Mouse (Mus musculus): Measurements from ENCODE around the gene Ssr2. TPM values are rescaled to one million over a fixed set of nuclear protein-coding genes. Genes with fewer than 3 reads are reported as not detected.
"Not testable (repeated sequence)": the region's sequence is repeated elsewhere in the genome, so short reads cannot be mapped to it uniquely, and the experiment has no call there.

Gene Ssr2
- total RNA-seq, 2 experiments from 2014 or later = 90.2 to 90.3 TPM

DNA sequence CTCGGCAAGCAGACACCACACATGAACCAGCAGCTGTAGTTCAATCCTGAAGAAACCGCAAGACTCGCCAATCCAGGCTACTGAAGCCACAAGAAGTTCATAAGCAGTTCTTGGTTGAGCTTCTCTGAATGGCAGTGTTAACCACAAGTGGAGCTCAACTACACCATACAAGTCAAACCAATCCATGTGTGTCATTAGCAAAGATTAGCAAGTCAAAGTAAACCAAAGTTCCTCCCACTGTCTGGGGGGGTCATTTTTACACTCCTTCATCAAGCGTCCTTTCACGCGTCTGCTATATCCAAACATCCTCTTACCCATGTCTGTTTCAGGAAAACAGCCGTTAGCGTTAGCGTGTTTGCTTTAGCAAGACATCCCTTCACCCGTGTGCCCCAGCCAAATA is 5.3 kb upstream of the Ssr2 start:
- intact Hi-C loops (cut with DNase I) = no loop called here
- DNase-seq (ENCODE audit: extremely low spot score in 1 of 2, low spot score in 2 of 2) = no peak
- no peak for TF ChIP-seq CTCF (IDR thresholded peaks at IDR 0.05)
- Histone ChIP-seq H3K4me3 (no peak overlapping the region), H3K27ac (no peak overlapping the region)

DNA sequence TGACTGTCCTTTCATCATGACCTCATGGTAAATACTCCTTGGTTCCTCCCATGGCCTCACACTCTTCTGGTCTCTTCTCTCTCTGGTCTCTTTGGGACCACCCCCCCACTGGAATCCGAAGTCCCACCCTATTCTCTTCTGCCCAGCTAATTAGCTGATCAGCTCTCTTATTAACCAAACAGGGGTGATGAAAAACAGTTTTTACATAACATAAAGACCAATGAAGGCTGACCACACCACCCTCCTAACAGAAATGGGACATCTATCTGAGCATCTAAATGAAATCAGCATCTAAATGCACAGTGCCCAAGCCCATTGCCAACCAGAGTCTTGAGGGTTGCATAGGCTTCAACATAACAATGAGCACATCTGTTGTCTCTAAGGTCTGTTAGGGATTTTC is 3.8 kb upstream of the Ssr2 start:
- H3K27ac ChIP-seq = no peak overlapping the region
- no peak overlapping the region for H3K4me3 ChIP-seq
- intact Hi-C loops (cut with DNase I) = no loop called here
- DNase-seq (ENCODE audit: extremely low spot score in 1 of 2, low spot score in 2 of 2) = no peak
- TF ChIP-seq CTCF (IDR thresholded peaks at IDR 0.05) = no peak

DNA sequence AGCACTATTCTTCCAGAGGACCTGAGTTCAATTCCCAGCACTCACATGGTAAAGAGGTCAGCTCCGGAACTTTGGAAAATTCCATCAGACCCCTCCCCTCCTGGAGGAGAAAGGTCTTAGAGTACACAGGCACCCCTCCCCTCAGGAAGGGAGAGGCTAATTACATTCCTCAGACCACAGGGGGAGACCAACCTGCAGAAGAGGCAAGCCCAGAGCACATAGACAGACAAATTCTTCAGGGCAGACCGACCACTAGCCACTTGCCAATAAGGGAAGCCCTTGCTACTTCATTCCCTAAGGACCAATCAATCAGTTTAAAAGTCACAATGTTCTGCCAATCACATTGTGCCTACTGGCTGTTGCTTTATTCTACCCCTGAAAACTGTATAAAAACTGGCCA is 2.8 kb upstream of the Ssr2 start:
- Histone ChIP-seq H3K4me3 (no peak overlapping the region), H3K27ac (no peak overlapping the region)
- intact Hi-C loops (cut with DNase I) = no loop called here
- no peak for TF ChIP-seq CTCF (IDR thresholded peaks at IDR 0.05)
- no peak for DNase-seq (ENCODE audit: extremely low spot score in 1 of 2, low spot score in 2 of 2)

DNA sequence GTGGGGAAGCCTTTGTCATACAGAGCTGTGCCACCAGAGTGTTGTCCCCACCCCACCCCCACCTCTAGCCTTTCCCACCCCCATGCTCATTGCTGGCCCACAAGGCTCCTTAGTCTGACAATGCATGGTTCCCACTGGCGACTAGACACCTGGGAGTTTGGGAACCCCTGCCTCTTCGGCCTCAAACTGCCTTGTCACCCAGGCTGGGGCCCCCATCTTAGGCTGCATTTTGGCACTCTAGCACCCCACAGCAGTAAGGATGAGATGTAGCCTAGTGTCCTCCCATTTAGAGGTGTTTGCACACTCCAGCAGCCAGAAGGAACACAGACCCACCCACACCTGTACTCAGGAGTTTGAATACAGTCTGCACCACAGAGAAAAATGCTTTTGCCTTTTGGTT is 1.9 kb upstream of the Ssr2 start:
- H3K4me3 ChIP-seq = no peak overlapping the region
- intact Hi-C loops (cut with DNase I) = no loop called here
- DNase-seq (ENCODE audit: extremely low spot score in 1 of 2, low spot score in 2 of 2) = no peak
- H3K27ac ChIP-seq = no peak overlapping the region
- TF ChIP-seq CTCF (IDR thresholded peaks at IDR 0.05) = no peak

DNA sequence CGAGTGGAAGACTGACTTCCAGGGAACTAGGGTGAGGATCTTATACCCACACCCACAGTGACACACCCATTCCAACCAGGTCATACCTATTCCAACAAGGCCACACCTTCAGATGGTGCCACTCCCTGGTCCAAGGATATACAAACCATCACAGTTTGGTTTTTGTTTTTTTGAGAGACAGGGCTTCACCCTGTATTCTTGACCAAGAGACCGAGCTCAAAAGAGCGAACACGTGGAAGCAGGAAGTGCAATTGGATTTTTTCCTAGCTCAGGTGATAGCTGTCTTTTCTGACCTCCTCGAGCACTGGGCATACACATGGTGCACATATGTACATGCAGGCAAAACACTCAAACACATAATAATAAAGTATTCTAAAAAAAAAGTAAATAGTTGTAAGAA is 2.2 kb downstream of the Ssr2 start:
- H3K27ac ChIP-seq; intact Hi-C loops (cut with DNase I); DNase-seq (ENCODE audit: extremely low spot score in 1 of 2, low spot score in 2 of 2); H3K4me3 ChIP-seq: not testable (repeated sequence)

DNA sequence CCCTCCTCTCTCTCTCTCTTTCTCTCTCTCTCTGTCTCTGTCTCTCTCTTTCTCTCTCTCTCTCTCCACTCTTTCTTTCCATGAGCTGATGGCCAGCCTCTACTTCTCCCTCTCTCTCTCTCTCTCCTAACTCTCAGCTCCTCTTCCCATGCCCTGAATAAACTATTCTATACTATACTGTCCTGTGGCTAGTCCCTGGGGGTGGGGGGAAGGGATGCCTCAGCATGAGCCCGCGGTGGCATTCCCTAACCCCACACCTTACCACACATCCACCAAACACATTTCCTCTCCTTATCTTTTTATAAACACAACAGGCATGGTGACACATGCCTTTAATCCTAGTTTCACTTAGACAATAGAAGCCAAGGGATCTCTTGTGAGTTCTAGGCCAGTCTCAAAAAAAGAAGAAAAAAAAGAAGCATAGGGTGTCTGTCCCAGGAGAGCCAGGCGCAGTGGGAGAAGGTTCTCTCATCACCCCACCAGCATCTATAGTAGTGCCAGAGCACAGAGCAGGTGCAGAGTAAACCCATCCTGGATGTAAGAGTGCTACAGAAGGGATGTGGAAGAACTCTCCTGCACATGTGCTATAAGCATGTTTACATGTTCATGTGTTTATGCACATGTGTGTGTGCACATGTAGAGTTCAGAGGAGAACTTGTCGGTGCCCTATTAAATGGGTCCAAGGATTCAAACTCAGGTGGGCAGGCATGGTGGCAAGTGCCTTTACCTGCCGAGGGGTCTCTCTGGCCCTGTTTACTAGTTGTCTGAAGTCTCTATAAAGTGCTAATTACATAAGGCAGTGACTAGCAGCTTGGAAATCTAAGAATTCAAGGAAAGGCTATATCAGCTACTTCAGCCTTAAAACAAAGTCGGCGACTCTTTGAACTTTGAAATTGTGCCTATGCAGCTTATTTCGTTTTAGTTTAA is 3.1 kb downstream of the Ssr2 start:
- intact Hi-C loops (cut with DNase I) = no loop called here
- no peak for TF ChIP-seq CTCF (IDR thresholded peaks at IDR 0.05)
- H3K27ac ChIP-seq = peak overlapping the region; percentile 75; the same call in 1 of the 2 replicates
- H3K4me3 ChIP-seq = peak overlapping the region; percentile 92
- DNase-seq (ENCODE audit: extremely low spot score in 1 of 2, low spot score in 2 of 2) = no peak

DNA sequence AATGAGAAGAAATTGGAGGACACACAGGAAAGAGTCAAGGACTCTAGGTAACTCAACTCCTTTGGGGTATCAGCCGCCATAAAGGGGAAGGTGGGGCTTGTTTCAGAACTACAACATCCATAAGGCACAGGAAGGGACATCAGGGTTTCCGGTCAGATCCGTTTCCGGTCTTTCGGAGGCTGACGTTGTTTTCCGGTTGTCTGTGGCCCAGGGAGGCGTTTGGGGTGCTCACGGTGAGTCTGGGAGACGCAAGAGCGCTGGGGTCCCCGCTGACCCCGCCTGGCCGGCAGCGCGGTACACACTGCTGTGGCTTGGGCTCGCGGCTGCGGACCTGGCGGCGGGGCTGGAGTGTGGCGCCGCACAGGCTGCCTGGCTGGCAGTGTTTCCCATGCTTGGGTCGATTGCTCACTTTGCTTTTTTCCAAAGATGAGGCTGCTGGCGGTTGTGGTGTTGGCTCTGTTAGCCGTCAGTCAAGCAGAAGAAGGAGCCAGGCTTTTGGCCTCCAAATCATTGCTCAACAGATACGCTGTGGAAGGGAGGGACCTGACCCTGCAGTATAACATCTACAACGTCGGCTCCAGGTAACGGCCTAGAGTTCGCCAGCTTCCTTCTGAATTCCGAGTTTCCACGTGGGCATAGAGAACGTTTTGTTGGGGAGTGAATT is 3.9 kb downstream of the Ssr2 start:
- DNase-seq (ENCODE audit: extremely low spot score in 1 of 2, low spot score in 2 of 2) = peak; percentile 73 to 77
- no peak for TF ChIP-seq CTCF (IDR thresholded peaks at IDR 0.05)
- Histone ChIP-seq H3K27ac (peak overlapping the region; percentile 75), H3K4me3 (peak overlapping the region; percentile 92)
- intact Hi-C loops (cut with DNase I) = no loop called here

DNA sequence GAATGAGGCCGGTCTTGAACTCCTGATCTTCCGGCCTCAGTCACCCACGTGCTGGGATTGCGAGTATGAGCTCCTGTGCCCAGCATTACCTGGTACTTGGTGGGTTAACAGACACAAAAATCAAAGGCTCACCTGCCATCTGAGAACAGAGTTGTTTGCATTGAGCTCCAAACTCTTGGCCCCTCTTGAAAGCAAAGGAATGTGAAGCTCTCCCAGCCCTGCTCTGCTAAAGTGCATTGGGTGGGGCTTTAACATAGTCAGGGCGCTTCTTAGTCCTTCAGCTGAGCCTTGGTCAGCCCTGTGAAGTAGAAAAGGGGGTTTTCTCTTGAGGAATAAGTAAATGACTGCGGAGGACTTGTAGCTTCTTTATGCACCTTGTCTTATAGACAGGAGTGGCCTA is 10.1 kb downstream of the Ssr2 start:
- intact Hi-C loops (cut with DNase I) = no loop called here
- Histone ChIP-seq H3K4me3 (no peak overlapping the region), H3K27ac (no peak overlapping the region)
- DNase-seq (ENCODE audit: extremely low spot score in 1 of 2, low spot score in 2 of 2) = no peak
- no peak for TF ChIP-seq CTCF (IDR thresholded peaks at IDR 0.05)

DNA sequence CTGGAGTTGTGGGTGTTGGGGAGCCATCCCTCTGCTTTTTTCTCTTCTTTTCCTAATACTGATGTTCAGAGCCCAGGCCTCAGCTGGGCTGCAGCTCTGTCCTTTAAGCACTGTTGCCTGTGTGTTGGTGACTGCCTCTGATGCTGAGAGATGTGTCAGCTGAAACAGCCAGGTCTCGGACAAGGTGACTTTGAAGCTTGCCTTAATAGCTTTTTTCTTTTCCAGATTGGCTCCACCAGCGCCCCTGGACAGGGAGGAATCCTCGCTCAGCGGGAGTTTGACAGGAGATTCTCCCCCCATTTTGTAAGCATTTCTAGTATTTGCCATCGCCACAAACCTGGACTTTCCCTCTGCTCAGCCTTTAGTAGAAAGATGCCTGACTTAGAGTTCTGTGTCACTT is 11.0 kb downstream of the Ssr2 start:
- TF ChIP-seq CTCF (IDR thresholded peaks at IDR 0.05) = no peak
- Histone ChIP-seq H3K27ac (no peak overlapping the region), H3K4me3 (no peak overlapping the region)
- DNase-seq (ENCODE audit: extremely low spot score in 1 of 2, low spot score in 2 of 2) = no peak
- intact Hi-C loops (cut with DNase I) = no loop called here

DNA sequence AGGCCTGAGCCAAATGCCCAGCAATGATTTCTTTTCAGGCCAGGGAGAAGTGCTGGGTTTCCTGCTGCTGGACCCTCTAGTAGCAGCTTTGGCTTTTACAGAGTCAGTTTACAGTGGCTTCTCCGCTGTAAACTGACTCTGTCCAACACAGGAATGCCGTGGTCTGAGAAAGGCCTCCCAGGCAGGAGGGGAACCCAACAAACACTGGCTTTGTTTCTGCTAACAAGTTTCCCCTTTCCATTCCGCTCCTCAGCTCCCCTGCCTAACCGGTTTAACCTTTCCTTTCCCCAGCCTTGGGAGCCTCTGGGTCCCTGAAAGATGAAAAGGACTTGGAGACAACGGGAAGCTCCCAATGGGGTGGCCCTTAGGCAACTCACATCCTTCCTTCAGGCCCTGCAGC is 14.6 kb downstream of the Ssr2 start:
- no peak overlapping the region for H3K4me3 ChIP-seq
- intact Hi-C loops (cut with DNase I) = loop anchor here (5.0 kb wide), 1 partner anchor 147 kb away; no protein-coding TSS in a partner anchor
- no peak for DNase-seq (ENCODE audit: extremely low spot score in 1 of 2, low spot score in 2 of 2)
- no peak for TF ChIP-seq CTCF (IDR thresholded peaks at IDR 0.05)
- no peak overlapping the region for H3K27ac ChIP-seq

DNA sequence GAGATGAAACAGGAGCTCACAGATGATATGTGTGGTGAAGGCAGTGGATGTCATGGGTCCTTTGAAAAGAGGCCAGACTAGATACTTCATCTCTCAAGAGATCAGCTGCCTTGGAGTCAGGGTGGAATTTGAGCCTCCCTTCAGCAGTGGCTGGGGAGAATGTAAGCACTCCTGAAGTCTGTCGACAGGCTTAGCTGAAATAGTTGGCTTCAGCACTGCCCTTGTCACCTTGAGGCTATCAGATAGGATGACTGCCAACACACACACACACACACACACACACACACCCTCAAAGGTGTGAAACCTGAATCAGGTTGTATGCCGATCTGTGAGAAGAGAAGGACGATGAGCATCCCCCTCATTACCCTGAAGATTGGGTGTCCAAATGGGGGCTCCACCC is 15.4 kb downstream of the Ssr2 start:
- no peak for DNase-seq (ENCODE audit: extremely low spot score in 1 of 2, low spot score in 2 of 2)
- intact Hi-C loops (cut with DNase I) = loop anchor here (5.0 kb wide), 1 partner anchor 146 kb away; no protein-coding TSS in a partner anchor
- no peak for TF ChIP-seq CTCF (IDR thresholded peaks at IDR 0.05)
- Histone ChIP-seq H3K27ac (no peak overlapping the region), H3K4me3 (no peak overlapping the region)

DNA sequence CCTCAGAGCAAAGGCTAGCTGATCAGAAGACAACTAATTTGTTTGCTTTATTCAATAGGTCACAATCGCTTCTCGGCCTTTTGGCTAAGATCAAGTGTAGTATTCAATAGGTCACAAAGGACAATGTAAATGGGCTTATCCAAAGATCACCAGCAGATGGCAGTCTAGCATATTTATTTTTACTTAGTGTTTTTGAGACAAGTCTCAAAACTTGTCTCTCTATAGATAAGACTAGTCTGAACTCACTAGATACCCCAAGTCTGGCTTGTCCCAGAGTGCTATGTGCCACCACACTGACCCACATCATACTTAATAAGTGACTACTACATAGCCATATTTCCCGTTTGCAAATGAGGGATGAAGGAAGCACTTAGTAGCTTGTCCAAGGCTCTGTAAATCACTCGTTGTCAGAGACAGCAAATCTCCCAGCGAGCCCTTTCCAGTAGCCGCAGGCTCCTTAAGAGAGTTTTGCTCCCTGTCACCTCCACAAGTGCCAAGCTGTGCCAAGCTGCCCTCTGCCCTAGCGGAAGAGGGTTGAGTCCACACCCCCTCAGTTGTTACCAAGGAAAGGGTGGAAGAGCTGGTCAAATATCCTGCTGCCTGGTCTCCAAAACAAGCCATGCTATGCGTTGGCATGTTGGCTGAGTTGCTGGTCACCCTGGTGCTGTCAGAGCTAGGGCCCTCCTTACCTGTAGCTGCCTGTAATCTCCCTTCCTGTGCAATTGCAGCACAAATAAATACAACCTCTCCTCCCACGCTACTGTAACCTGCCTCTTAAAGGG is 16.5 kb downstream of the Ssr2 start:
- no peak overlapping the region for H3K4me3 ChIP-seq
- H3K27ac ChIP-seq = no peak overlapping the region
- DNase-seq (ENCODE audit: extremely low spot score in 1 of 2, low spot score in 2 of 2) = no peak
- intact Hi-C loops (cut with DNase I) = loop anchor here (5.0 kb wide), 1 partner anchor 145 kb away; no protein-coding TSS in a partner anchor
- peak; percentile 72 for TF ChIP-seq CTCF (IDR thresholded peaks at IDR 0.05)

All from left cerebral cortex, adult 2 months (tissue).